Mouse (Mus musculus) erythroid progenitor cell, adult 5-6 weeks (primary cell): ENCODE results near the gene Camk2g. TPM values are rescaled to one million over a fixed set of nuclear protein-coding genes. Genes with fewer than 3 reads are reported as not detected.
A peak's percentile ranks its signal among the peaks of the same experiment; 100 is the strongest.

ENCODE experiments used
- ATAC-seq: replicated peaks from 2 replicates; pipeline ENCODE4 v1.8.0; 2016; ENCODE audit warnings: moderate number of reproducible peaks, mild to moderate bottlenecking, moderate TSS enrichment, inconsistent platforms; ENCODE audit not compliant: poor library complexity, low FRiP score, severe bottlenecking
- total RNA-seq, 2 experiments: library from RNA; stranded (forward) in 1 of 2; stranded (reverse) in 1 of 2; fragments of 150-400 nt in 1 of 2; fragments of 186-747, 209-891 nt in 1 of 2; gene quantifications; 2 replicates each; pipeline versions ENCODE4 v1.2.3 to v1.2.4; 2015 to 2017; ENCODE audit warnings: low replicate concordance in 2 of 2

Gene Camk2g
- total RNA-seq, 2 experiments from 2014 or later: 6.7 to 6.9 TPM

DNA sequence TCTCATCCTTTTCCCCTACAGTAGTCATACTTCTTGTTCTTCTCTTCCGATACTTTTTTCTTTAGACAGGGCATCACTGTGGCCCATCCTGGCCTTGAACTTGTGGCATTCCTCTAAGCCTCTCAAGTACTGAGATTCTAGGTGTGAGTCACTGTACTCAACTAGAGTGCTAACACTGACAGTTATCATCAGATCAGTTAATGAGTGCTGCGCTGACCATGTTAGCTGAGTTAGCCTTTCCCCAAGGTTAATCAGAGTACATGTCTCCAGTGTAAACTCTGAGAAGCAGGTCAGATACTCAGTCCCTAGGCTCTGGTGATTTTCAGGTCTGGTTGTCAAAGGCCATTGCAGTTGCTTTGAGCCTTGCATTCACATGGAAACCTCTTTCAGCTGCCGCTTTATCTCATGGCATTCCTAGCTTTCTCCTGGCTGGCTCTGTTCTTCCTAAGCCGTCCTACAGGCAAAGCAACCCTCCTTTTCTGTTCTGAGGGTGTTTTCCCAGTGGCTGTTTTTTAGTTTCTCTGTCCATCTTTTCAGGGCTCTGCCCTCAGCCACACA is 44.3 kb downstream of the Camk2g start:
- no peak for ATAC-seq

DNA sequence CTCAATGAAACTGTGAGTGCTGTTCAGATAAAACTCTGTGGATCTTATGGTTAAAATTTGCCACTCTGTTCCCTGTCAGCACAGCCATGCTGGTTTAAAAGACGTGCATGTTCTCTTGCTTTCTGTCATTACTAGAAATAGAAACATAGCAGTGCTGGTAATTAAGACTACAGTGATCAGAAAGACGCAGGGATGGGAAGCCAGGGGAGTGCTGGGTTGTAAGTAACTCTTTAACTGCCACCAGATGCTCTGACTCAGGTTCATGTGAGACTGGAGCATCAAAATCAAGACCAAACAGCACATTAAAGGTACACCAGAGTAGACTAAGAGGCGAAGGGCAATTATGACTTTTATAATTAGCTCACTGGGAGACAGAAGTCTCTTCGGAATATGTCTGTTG is 45.5 kb downstream of the Camk2g start:
- ATAC-seq: no peak

DNA sequence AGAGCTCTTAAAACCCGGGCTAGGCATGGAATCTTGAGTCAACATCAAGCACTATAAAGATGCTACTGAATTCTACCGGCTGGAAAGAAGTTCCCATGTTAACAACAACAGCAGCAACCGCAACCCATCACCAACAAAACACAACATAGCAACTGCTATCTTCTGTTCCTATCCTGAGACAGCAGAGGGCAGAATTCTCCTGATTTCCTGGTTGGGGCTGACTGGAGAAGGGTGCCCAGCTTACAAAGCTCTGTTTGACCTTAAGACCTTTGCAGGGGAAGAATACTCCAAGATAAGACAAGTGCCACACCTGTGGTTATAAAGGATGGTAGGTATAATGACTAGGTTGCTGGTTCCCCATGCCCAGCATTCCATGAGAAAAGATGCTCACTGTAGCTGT is 47.0 kb downstream of the Camk2g start:
- ATAC-seq: no peak

DNA sequence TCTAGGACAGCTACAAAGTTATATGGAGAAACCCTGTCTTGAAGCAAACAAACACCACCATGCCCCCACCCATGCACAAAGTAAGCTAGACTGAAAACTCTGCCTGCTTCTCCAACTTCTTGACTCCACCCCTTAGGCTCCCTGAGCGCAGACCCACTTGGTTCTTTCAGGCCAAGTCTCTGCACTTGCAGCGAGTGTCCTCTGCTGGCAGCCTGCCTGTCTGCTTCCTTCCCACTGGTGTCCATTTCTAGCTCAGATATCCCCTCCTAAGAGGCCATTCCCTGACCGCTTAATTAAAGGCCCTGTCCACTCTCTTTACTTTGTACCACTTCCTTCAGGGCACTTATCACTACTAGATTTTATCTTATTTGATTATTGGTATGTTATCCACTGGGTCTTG is 50.3 kb downstream of the Camk2g start:
- ATAC-seq: no peak

DNA sequence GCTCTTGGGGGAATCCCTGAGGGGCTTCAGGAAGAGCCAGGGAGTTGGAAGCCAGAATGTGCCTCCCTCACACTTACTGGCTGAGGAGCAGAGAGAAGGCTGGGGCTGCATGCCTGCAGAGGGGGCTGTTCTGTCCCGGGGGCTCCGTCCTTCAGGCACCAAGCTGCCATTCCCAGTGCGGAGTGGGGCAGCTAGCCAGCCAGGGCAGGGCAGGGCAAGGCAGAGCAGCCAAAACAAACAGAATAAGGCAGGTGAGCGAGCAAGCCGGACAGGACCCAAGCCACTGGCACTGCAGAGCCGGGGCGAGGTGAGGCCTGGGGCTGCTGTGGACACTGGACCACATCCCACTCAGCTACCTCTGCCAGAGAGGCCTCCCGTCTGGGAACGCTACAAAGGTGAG is 52.6 kb downstream of the Camk2g start:
- ATAC-seq: no peak

DNA sequence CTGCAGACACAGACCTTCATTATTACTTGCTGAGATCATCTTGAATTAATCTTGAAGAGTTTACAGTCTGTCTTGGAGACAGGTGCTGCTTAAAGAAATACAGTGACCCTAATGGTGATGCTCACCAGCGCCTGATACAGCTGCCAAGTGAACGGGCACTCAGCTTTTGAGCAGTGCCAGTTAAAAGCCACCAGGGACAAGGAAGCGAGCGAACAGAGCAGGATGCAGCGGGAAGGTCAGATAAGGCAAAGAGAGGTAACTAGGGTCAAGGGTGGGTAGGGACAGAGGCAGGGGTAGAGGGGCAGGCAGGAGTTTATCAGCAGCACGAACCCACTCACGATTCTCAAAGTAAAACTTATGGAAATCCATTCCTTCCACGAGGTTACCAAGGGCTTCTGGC is 55.4 kb downstream of the Camk2g start:
- no peak for ATAC-seq

DNA sequence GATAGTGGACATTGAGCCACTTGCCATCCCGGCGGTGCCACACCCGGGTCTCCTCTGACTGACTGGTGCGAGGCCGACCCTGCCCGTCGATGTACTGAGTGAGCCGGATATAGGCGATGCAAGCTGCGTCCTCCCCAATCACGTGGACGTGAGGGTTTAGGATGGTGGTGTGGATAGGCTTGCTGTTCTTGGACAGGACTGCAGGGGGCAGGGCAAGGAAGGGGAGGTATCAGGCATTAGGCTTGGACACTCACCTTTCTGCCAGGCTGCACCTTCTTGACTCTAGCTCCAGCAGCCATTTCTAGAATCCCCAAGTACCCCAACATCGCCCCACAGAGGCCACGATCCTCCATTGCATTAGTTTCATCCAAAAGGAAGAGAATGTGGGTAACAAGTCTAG is 56.6 kb downstream of the Camk2g start:
- ATAC-seq: peak; percentile 53

DNA sequence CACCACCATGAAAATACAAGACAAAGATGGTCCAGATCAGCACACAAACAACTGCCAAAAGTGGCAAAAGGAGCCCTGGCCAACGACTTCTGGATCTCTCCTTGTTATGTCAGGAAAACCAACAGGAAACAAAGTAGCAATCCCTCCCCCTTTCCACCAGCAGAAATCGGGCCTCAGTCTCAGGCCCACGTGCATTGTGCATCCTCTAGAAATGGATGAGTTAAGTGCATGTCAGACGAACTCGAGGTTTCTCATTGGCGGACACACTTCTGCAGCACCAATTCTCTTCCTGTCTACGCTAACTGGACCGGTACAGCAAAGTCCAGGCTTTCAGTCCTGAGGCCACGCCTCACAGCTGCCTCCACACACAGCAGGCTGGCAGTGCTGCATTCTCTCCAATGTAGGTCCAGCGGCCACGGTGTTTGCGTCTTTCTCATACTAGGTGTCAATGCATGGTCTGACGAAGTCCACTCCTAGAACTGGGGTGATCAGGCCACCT is 57.9 kb downstream of the Camk2g start:
- no peak for ATAC-seq

DNA sequence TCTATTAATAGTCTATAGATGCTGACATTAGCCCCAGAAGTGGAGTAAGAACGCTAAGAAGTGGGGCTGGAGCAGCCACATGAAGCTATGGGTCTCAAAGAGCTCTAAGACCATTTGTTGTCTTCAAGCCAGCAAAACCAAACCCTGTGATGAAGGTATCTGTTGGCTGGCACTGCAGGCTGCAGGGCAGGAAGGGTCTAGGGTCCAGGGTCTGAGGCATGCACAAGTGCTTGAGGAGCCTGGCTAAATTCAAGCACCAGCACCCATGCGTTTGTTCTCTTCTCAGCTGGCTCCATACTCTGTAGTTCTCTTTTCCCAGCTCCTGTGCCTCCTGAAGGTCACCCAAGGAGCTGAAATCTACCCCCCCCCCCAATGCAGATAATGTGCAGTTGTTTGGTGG is 58.8 kb downstream of the Camk2g start:
- ATAC-seq: no peak

DNA sequence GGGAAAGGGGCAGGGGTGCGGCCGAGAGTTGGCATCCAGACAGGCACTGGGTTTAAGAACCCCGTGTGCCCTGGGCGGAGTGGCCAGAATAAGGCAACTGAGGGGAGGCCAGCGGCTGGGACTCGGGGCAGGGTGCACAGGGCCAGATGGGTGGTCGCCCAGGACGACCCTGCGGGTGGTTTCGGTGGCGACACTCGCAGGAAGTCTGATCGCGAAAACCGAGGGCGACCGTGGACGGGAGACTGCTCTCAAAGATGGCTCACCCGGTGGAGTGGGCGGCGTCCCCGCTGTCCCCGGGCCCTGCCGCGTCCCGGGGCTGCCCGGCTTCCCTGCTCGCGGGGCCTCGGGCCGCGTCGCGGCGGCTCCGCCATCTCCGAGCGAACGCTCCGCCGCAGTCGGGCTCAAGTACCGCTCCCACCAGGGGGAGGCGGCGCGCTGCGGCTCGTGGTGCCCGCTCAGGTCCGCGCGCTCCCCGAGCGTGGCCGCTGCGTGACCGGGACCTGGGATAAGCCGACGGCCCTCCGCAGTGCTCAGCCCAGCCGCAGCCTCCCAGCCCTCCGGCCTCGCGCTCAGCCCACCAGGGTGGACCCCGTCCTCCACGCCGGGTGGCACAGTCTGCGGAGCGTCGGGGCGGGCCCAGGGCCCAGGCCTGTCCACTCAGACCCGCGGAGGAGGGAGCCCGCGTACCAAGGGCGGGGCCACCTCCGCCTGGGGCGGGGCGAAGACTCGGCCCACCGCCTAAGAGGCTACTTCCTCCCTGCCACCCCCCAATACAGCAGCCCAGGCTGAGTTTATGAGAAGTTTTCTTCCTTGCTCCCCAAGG is 59.7 kb downstream of the Camk2g start, which contains the start of gene Ndst2:
Ndst2 (minus strand) TSS at position 611 of the 823 bp plus-strand sequence.
- ATAC-seq: peak; percentile 89

DNA sequence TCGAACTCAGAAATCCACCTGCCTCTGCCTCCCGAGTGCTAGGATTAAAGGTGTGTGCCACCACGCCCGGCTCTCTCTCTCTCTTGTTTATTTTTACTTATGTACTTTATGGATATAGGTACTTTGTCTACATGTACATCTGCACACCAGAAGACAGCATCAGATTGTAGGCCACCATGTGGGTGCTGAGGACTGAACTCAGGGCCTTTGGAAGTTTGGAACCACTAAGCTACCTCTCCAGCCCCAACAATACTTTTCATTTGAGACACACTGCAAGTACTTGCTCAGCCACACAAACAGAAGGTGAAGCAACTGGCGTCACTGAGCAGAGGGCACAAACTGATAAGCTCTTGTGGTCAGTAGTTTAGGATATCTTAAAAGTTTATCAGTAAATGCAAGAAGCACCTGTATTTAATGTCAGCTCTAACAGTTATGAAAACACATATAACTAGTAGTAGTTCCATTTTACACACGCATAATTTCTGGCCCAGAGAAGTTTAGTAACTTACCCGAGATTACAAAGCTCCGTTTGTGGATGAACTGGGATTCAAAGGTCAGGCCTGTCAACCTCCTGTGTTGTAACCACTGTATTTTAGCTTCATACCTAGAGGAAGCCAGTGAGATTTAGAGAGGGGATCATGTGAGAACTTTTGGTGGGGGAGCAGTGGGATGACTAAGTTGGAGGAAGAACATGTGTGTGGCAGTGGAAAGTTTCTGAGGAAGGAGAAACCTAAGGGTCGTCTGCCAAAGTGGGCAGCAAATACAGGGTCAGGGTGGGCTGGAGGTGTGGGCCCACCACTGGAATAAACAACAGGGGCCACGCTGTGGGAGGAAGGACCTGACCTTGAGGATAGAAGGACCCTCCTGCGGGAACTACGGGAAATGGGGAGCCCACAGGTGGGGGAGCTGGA is 60.6 kb downstream of the Camk2g start:
- peak; percentile 64 for ATAC-seq

DNA sequence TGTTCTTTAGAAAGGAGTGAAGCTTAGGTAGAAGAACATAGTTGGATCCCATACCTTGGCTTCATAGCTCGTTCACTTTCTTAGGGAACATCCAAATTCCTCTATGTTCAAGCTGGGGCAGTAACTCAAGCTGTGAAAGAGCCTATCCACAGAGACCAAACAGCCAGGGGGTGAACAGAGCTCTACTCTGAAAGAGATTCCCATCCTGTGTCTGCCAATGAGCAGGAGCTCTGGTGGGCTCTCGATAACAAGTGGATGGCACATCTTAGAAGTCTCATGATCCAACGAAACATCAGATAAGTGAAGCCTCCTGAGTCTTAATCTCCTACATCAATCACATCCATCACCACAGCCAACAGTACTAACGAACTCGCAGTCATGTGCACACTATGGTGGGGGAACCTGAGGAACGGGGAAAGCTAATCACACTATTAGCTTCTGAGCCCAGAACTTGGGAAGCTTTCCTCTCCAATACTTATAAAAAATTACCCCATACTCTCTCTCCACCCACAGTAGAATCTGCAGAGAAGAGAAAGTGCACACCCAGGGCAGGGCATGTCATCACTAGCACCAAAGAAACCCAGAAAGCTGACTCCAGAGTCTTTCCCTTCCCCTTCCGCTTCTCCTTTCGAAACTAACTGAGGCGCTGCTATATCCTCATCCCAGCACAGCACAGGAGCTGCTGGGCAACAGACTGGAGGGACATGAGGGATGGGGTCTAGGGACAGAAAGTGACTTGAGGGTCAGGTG is 62.9 kb downstream of the Camk2g start:
- ATAC-seq: no peak

DNA sequence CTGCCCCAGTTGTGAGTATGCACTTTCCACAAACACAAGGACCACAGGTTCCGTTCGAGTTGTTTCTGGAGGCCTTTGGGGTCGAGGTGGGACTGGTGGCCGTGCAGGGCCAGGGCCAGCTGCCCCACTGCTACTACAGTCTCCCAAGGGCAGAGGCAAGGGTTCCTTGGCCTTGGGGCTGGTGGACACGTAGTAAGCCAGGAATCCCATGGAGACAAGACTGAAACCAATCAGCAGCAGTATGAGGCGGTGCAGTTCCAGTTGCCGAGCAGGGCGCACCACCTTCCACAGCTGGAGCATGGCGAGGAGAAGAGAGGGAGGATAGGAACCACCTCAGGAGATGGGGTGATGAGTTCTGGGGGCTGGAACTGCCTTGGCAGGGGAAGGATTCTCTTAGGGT is 64.0 kb downstream of the Camk2g start:
- ATAC-seq: no peak

DNA sequence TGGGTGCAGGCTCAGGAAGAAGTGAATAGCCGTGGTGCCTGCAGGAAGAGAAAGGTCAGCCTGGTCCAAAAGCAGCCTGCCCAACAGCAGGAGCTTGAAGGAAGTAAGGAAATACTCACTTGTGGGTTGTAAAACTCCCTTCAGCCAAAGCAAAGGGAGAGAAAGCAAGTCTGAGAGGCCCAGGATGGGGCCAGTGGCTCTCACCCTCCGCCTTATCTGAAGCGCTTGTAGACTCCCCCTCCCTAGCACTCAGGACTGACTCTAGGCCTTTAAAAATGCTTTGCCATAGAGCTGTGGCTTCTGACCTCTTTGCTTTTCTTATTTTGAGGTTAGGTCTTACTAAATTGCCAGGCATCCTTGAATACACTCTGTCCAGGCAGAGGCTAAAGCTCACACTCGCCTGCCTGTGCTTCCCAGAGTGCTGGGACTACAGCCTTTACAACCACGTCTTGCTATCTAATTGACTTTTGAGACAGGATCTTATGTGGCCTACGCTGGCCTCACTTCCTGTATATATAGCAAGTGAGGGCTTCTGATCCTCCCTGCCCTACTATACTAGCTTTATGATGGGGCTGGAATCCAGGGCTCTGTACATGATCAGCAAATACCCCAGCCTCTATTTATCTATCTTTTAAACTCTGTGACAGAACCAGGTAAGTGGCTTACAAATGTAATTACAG is 68.1 kb downstream of the Camk2g start:
- ATAC-seq: no peak

DNA sequence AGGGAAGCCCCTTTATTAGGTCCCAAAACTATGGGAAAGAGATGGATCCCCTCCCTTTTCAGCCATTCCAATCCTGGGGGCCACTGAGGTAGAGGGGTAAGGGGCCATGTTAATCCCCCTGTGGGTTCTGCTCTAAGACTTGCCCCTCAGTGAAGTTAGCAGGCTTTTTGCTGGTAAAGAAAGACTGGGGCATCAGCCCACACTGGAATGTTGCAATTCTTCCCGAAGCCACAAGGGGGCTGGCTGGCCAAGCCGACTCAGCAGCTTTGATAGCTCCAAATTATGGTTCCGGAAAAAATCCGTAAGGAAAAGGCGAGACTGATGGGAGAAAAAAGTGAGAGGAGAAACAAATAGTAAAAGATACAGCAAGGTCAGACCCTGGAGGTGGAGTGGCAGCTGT is 69.8 kb downstream of the Camk2g start:
- peak; percentile 72 for ATAC-seq

DNA sequence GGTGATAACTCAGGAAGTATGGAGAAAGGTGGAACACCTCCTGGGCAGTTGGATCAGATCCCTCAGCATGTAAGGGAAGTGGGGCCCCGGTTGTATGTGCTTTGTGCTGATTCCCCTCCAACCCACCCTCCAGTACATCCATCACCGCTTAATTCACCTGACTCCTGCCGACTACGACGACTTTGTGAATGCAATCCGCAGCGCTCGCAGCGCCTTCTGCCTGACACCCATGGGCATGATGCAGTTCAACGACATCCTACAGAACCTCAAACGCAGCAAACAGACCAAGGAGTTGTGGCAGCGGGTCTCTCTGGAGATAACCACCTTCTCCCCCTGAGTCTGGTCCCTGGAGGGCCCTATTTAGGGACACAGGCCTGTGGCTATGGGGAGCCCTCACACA is 70.9 kb downstream of the Camk2g start:
- ATAC-seq: no peak

DNA sequence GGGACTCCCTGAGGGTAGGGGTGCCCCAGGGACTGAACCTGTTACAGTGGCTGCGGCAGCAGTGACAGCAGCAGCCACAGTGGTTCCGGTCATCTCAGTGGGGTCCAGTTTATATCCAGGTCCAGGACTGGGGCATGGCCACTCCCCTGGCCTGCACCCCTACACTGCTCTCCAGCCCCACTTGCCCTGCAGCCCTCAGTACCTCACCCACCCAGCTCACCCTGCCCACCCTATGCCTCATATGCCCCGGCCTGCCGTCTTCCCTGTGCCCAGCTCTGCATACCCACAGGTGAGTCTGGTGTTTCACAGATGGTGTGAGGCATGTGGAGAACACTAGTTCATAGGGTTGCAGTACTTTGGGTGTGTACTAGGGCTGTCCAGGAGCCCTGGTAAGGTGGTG is 72.5 kb downstream of the Camk2g start:
- ATAC-seq: no peak

DNA sequence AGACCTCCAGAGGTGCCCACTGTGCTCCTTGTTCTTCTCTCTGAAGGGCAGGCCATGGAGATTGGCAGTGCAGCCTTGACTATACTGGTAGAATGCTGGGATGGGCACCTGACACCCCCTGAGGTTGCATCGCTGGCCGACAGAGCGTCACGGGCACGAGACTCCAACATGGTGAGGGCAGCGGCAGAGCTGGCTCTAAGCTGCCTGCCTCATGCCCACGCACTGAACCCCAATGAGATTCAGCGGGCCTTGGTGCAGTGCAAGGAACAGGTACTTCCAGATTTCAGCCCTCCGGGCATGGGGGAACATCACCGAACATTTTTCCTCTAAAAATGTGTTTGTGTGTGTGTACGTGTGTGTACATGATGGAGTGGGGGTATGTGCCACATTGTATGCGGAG is 74.1 kb downstream of the Camk2g start:
- no peak for ATAC-seq

DNA sequence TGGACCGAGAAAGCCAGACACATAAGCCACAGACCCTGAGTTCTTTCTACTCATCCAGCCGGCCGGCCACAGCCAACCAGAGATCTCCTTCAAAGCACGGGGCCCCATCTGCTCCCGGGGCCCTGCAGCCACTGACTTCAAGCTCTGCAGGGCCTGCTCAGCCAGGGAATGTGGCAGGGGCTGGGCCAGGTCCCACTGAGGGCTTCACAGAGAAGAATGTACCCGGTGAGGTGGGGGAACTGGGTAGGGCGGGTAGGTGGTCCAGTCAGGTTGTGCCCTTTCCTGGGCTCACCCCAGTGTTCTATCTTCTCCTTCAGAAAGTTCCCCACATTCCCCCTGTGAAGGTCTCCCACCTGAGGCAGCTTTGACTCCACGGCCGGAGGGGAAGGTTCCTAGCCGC is 75.4 kb downstream of the Camk2g start:
- no peak for ATAC-seq
